ENCODE assay signal across 24 mouse cellular contexts in the genomic region with DNA sequence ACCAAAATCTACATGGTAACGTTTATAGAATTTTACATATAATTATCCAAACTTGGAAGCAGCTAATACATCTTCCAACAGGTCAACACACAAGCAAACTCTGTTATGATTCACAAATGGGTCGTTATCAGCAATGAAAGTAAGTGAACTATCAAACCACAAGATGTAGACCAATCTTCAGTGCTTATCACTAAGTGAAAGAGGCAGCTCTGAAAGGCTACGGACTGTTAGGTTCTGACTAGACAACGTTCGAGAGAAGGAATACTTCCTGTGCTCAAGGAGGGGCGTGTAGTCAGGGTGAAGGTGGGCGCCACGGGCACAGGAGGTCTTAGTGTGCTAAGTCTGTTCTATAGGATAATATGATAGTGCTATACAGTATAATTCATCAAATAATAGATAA.
DNase-seq lines count a peak whose midpoint lies in the region; ATAC-seq and TF ChIP-seq lines count a peak whose summit lies in the region.
"Had no signal": no experiment of that assay in that cellular context is flagged by ENCODE, and none has a peak within 500 bp of the region (broad histone marks: within the 10 kb centered on the region; RNA-seq: fewer than 3 reads in every experiment).

No protein-coding gene starts in this region.

- no peak overlapping the region for H3K27ac ChIP-seq in liver, embryonic 11.5 days (ENCODE audit: low read depth, low read length)
- no peak overlapping the region for H3K27ac ChIP-seq in liver, postnatal 0 days (ENCODE audit: low read depth)
- no peak overlapping the region for H3K27ac ChIP-seq in liver, embryonic 13.5 days
- H3K27ac ChIP-seq in hindbrain, embryonic 13.5 days = no peak overlapping the region
- H3K27ac ChIP-seq: embryonic facial prominence, embryonic 10.5 days; embryonic facial prominence, embryonic 12.5 days; forebrain, embryonic 13.5 days; forebrain, embryonic 15.5 days had no signal

- 0 out of 2 replicates have a peak, but pooled peaks cover 3% of the 10 kb centered on the region for H3K4me1 ChIP-seq in liver, embryonic 11.5 days (replicated peaks; ENCODE audit: control insufficient read depth, insufficient read depth, low read length)
- peaks cover 3% of the 10 kb centered on the region; the same call in 1 of the 2 replicates for H3K4me1 ChIP-seq in liver, postnatal 0 days (ENCODE audit: insufficient read depth)
- H3K4me1 ChIP-seq in G1E (ENCODE audit: insufficient read depth, low read depth, low read length) = peaks cover 42% of the 10 kb centered on the region
- peaks cover 24% of the 10 kb centered on the region for H3K4me1 ChIP-seq in liver, embryonic 13.5 days (replicated peaks)
- H3K4me1 ChIP-seq in hindbrain, embryonic 13.5 days (replicated peaks) = no peaks in the 10 kb centered on the region
- H3K4me1 ChIP-seq: embryonic facial prominence, embryonic 10.5 days; embryonic facial prominence, embryonic 12.5 days; forebrain, embryonic 13.5 days; forebrain, embryonic 15.5 days had no signal

- peak; percentile 54 for ATAC-seq in liver, embryonic 11.5 days (replicated peaks; ENCODE audit: low FRiP score)
- no peak for ATAC-seq in liver, postnatal 0 days
- peak; percentile 82 for ATAC-seq in G1E (ENCODE audit: extremely low read depth, insufficient number of reproducible peaks, low FRiP score, poor library complexity, severe bottlenecking)
- peak; percentile 41; the same call in 1 of the 2 replicates for ATAC-seq in liver, embryonic 13.5 days (ENCODE audit: low read depth)
- peak; percentile 68 for ATAC-seq in megakaryocyte-erythroid progenitor cell, adult 5-6 weeks (replicated peaks; ENCODE audit: low FRiP score, low TSS enrichment, poor library complexity, severe bottlenecking)
- no peak for ATAC-seq in hindbrain, embryonic 13.5 days (ENCODE audit: low FRiP score)
- ATAC-seq: activated CD4-positive, CD25-positive, alpha-beta regulatory T cell, adult 4 months; CD4-positive, CD25-positive, alpha-beta regulatory T cell, adult 4 months; forebrain, embryonic 13.5 days; forebrain, embryonic 15.5 days; Patski had no signal

- WGBS in liver, embryonic 11.5 days = 57% methylated on average over 8 of the region's 8 CpGs
- WGBS in liver, postnatal 0 days (ENCODE audit: insufficient replicate concordance) = 49% methylated on average over 8 of the region's 8 CpGs
- 32% methylated on average over 8 of the region's 8 CpGs for WGBS in liver, embryonic 13.5 days (ENCODE audit: insufficient replicate concordance)
- WGBS in hindbrain, embryonic 13.5 days = 92% methylated on average over 8 of the region's 8 CpGs

- no peak overlapping the region for H3K4me2 ChIP-seq in liver, embryonic 11.5 days
- H3K4me2 ChIP-seq in liver, postnatal 0 days (ENCODE audit: low read depth, low read length) = no peak overlapping the region
- H3K4me2 ChIP-seq in liver, embryonic 13.5 days = no peak overlapping the region
- H3K4me2 ChIP-seq in hindbrain, embryonic 13.5 days = no peak overlapping the region
- H3K4me2 ChIP-seq: embryonic facial prominence, embryonic 12.5 days; forebrain, embryonic 13.5 days; forebrain, embryonic 15.5 days had no signal

- H3K36me3 ChIP-seq in liver, embryonic 11.5 days (ENCODE audit: control insufficient read depth, insufficient read depth, low read length) = no peaks in the 10 kb centered on the region
- no peaks in the 10 kb centered on the region for H3K36me3 ChIP-seq in liver, postnatal 0 days (replicated peaks; ENCODE audit: insufficient read depth, low read length)
- H3K36me3 ChIP-seq in G1E (replicated peaks) = no peaks in the 10 kb centered on the region
- no peaks in the 10 kb centered on the region for H3K36me3 ChIP-seq in liver, embryonic 13.5 days
- H3K36me3 ChIP-seq in hindbrain, embryonic 13.5 days = no peaks in the 10 kb centered on the region
- H3K36me3 ChIP-seq: embryonic facial prominence, embryonic 10.5 days; embryonic facial prominence, embryonic 12.5 days; forebrain, embryonic 15.5 days had no signal

- no peak overlapping the region for H3K4me3 ChIP-seq in liver, embryonic 11.5 days (ENCODE audit: low read depth, low read length)
- H3K4me3 ChIP-seq in liver, postnatal 0 days (ENCODE audit: low read depth, low read length) = no peak overlapping the region
- no peak overlapping the region for H3K4me3 ChIP-seq in G1E (ENCODE audit: low read depth, low read length)
- no peak overlapping the region for H3K4me3 ChIP-seq in liver, embryonic 13.5 days (replicated peaks)
- H3K4me3 ChIP-seq in hindbrain, embryonic 13.5 days = no peak overlapping the region
- H3K4me3 ChIP-seq: embryonic facial prominence, embryonic 10.5 days; embryonic facial prominence, embryonic 12.5 days; forebrain, embryonic 13.5 days; forebrain, embryonic 15.5 days had no signal

- H3K27me3 ChIP-seq in liver, embryonic 11.5 days (replicated peaks; ENCODE audit: control insufficient read depth, insufficient read depth, low read length) = no peaks in the 10 kb centered on the region
- no peaks in the 10 kb centered on the region for H3K27me3 ChIP-seq in liver, postnatal 0 days (ENCODE audit: insufficient read depth, low read length)
- H3K27me3 ChIP-seq in G1E (ENCODE audit: insufficient read depth, low read length) = no peaks in the 10 kb centered on the region
- 0 out of 2 replicates have a peak, but pooled peaks cover 1% of the 10 kb centered on the region for H3K27me3 ChIP-seq in liver, embryonic 13.5 days
- no peaks in the 10 kb centered on the region for H3K27me3 ChIP-seq in hindbrain, embryonic 13.5 days
- H3K27me3 ChIP-seq: CH12.LX; embryonic facial prominence, embryonic 12.5 days; forebrain, embryonic 13.5 days; forebrain, embryonic 15.5 days; Patski had no signal

- no peak for TF ChIP-seq EP300 in liver, postnatal 0 days (IDR thresholded peaks at IDR 0.05; ENCODE audit: low read depth)

- no peaks in the 10 kb centered on the region for H3K9me3 ChIP-seq in liver, embryonic 11.5 days (ENCODE audit: control insufficient read depth, low read length)
- H3K9me3 ChIP-seq in liver, postnatal 0 days (ENCODE audit: low read length) = no peaks in the 10 kb centered on the region
- no peaks in the 10 kb centered on the region for H3K9me3 ChIP-seq in G1E (replicated peaks)
- no peaks in the 10 kb centered on the region for H3K9me3 ChIP-seq in liver, embryonic 13.5 days (replicated peaks)
- H3K9me3 ChIP-seq in hindbrain, embryonic 13.5 days = no peaks in the 10 kb centered on the region
- H3K9me3 ChIP-seq: embryonic facial prominence, embryonic 10.5 days; embryonic facial prominence, embryonic 12.5 days; forebrain, embryonic 13.5 days; forebrain, embryonic 15.5 days had no signal

- no peak overlapping the region for H3K9ac ChIP-seq in liver, embryonic 11.5 days (ENCODE audit: low read depth, low read length)
- no peak overlapping the region for H3K9ac ChIP-seq in liver, postnatal 0 days (replicated peaks)
- H3K9ac ChIP-seq in liver, embryonic 13.5 days = no peak overlapping the region
- no peak overlapping the region for H3K9ac ChIP-seq in hindbrain, embryonic 13.5 days
- H3K9ac ChIP-seq: embryonic facial prominence, embryonic 12.5 days; forebrain, embryonic 13.5 days; forebrain, embryonic 15.5 days had no signal

- no peak for TF ChIP-seq CTCF in liver, postnatal 0 days (IDR thresholded peaks at IDR 0.05; ENCODE audit: low read depth)
- no peak for TF ChIP-seq CTCF in G1E (IDR thresholded peaks at IDR 0.05; ENCODE audit: low read depth, low read length)

- no peak for DNase-seq in liver, embryonic 11.5 days (ENCODE audit: low spot score)
- DNase-seq in liver, postnatal 0 days = no peak
- DNase-seq in G1E (ENCODE audit: low spot score) = peak; percentile 25
- no peak for DNase-seq in liver, embryonic 13.5 days
- DNase-seq in urinary bladder, postnatal 25 days (ENCODE audit: low spot score) = no peak
- DNase-seq: adrenal gland, adult 8-10 months; adrenal gland, postnatal 14 days; adrenal gland, postnatal 36 days; B cell, adult 2 months; cerebellum, adult 11-12 months; cerebellum, adult 2 months; cerebellum, adult 9-10 months; cerebellum, postnatal 10 days; cerebellum, postnatal 25 days had no signal

Comparison
In these comparisons a context has a peak if more than half of its experiments do, and no peak if none do; other contexts are left out.
1. ATAC-seq: peak in liver, embryonic 11.5 days (single experiment), G1E (single experiment), liver, embryonic 13.5 days (single experiment) and megakaryocyte-erythroid progenitor cell, adult 5-6 weeks (single experiment); none in liver, postnatal 0 days (single experiment) and hindbrain, embryonic 13.5 days (single experiment).